Mouse (Mus musculus) left cerebral cortex, postnatal 25 days (tissue): ENCODE measurements around the gene Trim33. TPM values are rescaled to one million over a fixed set of nuclear protein-coding genes. Genes with fewer than 3 reads are reported as not detected.

Experiments
- DNase-seq, 2 experiments: peaks; one replicate each; pipeline ENCODE4 v3.0.0; 2022; ENCODE audit warnings: low spot score in 2 of 2, mixed read lengths in 1 of 2
- intact Hi-C: fragments of 180-260 bp; cut with DNase I; formaldehyde crosslinking; loops from one replicate; pipeline ENCODE4 v1.15.1; 2025
- total RNA-seq, 2 experiments: library from RNA; stranded (reverse); gene quantifications; 2 replicates each; pipeline ENCODE4 v1.2.3; 2021

Gene Trim33
- total RNA-seq, 2 experiments from 2014 or later = 55.8 to 58.9 TPM

GRCm38 (mm10) chr3:103392613-103393258 is 113.6 kb downstream of the Trim33 start:
- DNase-seq = peak; percentile 36 to 58
- intact Hi-C loops = loop anchor here (1.0 to 10.0 kb wide), 2 partner anchors 345 to 492 kb away; no protein-coding TSS in a partner anchor

GRCm38 (mm10) chr3:103393283-103394060 is 114.4 kb downstream of the Trim33 start:
- intact Hi-C loops = loop anchor here (1.0 to 10.0 kb wide), 2 partner anchors 344 to 491 kb away; no protein-coding TSS in a partner anchor
- no peak for DNase-seq

- no peak for DNase-seq
- intact Hi-C loops = loop anchor here (10.0 kb wide), 1 partner anchor 491 kb away; no protein-coding TSS in a partner anchor
These were observed 115.0 kb downstream of the Trim33 start for GRCm38 (mm10) chr3:103394121-103394520.

- DNase-seq = no peak
- intact Hi-C loops = loop anchor here (10.0 kb wide), 1 partner anchor 487 kb away; no protein-coding TSS in a partner anchor
These were observed 118.4 kb downstream of the Trim33 start for GRCm38 (mm10) chr3:103397523-103397922.

- intact Hi-C loops = no loop called here
- no peak for DNase-seq
These were observed 121.7 kb downstream of the Trim33 start for GRCm38 (mm10) chr3:103400807-103401206.

GRCm38 (mm10) chr3:103401342-103402098 is 122.4 kb downstream of the Trim33 start:
- intact Hi-C loops = no loop called here

GRCm38 (mm10) chr3:103402212-103402611 is 123.1 kb downstream of the Trim33 start:
- DNase-seq = no peak
- intact Hi-C loops = no loop called here

More at GRCm38 (mm10) chr3:103401342-103402098, 122.4 kb downstream of the Trim33 start:
- DNase-seq = peak; percentile 69 to 94

- DNase-seq = no peak
These were observed 126.0 kb downstream of the Trim33 start for GRCm38 (mm10) chr3:103405135-103405534.

GRCm38 (mm10) chr3:103405871-103406765 is 127.0 kb downstream of the Trim33 start:
- DNase-seq = no peak
- intact Hi-C loops = no loop called here

More at GRCm38 (mm10) chr3:103405135-103405534, 126.0 kb downstream of the Trim33 start:
- intact Hi-C loops = no loop called here

Other genes starting within 250 kb of the Trim33 start
- gene Nras, start 221.0 kb upstream of the Trim33 start, total RNA-seq = 10 to 100 TPM; 83.6 to 83.8 TPM
- gene Ampd1, start 205.3 kb upstream of the Trim33 start, total RNA-seq = not detected
- gene Dennd2c, start 176.7 kb upstream of the Trim33 start, total RNA-seq = under 1 TPM; 0.48 to 0.62 TPM
- gene Bcas2, start 107.6 kb upstream of the Trim33 start, total RNA-seq = 10 to 100 TPM; 59.4 to 69.3 TPM